Mouse (Mus musculus): ENCODE results near the gene Nr6a1. TPM values are rescaled to one million over a fixed set of nuclear protein-coding genes. Genes with fewer than 3 reads are reported as not detected.

Gene Nr6a1
- polyA plus RNA-seq, 1 experiment from 2014 or later: 2.0 TPM

DNA sequence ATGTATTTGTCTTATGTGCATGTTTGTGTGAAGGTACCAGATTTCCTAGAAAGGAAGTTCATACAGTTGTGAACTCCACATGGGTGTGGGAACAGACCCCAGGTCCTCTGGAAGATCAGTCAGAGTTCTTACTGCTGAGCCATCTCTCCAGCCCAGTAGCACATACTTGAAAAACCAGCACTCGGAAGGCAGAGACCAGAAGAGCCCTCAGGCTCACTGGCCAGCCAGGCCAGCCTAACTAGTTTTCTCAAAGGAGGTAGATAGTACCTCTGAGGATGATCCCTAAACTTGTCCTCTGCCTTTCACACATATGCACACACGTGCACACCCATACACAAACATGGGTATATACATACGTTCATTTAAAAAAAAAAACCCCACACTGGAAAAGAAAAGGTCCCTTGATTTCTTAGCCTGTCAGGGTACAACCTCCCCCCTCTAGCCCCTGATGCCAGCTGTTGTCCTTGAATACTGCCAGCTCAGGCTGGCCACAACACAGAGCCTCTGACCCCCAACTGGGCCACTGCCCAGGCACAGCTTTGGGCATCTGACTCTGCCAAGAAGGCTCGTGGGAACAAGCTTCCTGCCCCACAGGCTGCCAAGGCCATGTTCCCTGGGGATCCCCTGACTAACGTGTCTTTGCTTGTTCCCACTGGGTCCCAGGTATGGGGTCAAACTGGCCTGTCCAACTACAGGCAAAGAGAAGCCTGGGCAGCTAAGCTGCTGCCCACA is 25.8 kb upstream of the Nr6a1 start:
- no peak for ATAC-seq
- Histone ChIP-seq H3K36me3 (no peaks in the 10 kb centered on the region), H3K4me2 (replicated peaks) (no peak overlapping the region), H3K4me1 (replicated peaks) (no peaks in the 10 kb centered on the region), H3K9ac (replicated peaks) (no peak overlapping the region), H3K27ac (no peak overlapping the region), H3K9me3 (no peaks in the 10 kb centered on the region), H3K27me3 (no peaks in the 10 kb centered on the region), H3K4me3 (replicated peaks) (no peak overlapping the region)
- WGBS: 83% methylated on average over 5 of the region's 5 CpGs

DNA sequence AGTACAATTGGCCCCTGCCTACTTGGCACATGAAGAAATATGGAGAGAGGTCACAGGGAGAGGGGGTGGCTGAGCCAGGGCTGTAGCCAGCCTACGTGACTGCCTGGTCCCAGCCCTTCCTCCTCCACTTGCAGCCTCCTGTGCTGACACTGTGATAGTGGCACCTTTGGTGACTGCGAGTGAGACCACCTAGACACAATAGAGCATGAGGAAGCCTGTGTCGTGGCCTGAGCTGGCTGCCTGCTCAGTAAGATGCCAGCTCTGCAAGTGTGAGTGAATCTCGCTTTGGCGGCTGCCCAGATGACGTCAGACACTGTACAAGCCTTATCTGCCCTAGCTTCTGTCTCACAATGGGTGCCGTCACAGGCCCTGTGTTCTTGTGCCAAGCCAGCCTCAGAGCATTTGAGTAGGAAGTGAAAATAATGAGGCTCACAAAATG is 22.8 kb upstream of the Nr6a1 start:
- Histone ChIP-seq H3K4me3 (replicated peaks) (no peak overlapping the region), H3K9me3 (no peaks in the 10 kb centered on the region), H3K36me3 (no peaks in the 10 kb centered on the region), H3K9ac (replicated peaks) (no peak overlapping the region), H3K27me3 (no peaks in the 10 kb centered on the region), H3K4me2 (replicated peaks) (no peak overlapping the region), H3K27ac (no peak overlapping the region), H3K4me1 (replicated peaks) (no peaks in the 10 kb centered on the region)
- 80% methylated on average over 7 of the region's 7 CpGs for WGBS
- peak; percentile 74 for ATAC-seq

DNA sequence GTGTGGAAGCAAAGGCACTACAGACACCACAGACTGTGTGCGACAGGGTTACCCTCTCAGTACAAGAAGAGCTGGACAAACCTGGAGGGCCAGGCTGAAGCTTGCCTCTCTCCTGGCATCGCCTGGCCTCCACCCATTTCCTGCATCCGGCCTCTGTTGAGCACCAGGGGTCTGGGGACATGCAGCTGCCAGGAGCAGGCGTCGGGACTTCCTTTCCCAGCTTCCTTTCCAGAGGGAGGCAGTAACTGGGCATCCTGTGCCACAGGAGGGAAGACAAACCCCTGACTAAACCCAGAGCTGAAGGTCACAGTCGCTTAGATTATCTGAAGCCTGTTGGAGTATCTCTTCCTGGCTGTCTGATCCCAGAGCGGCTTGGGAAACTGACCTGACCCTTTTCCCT is 20.1 kb upstream of the Nr6a1 start:
- Histone ChIP-seq H3K4me3 (replicated peaks) (no peak overlapping the region), H3K4me1 (replicated peaks) (no peaks in the 10 kb centered on the region), H3K9me3 (no peaks in the 10 kb centered on the region), H3K4me2 (replicated peaks) (no peak overlapping the region), H3K36me3 (no peaks in the 10 kb centered on the region), H3K9ac (replicated peaks) (no peak overlapping the region), H3K27me3 (no peaks in the 10 kb centered on the region), H3K27ac (no peak overlapping the region)
- no peak for ATAC-seq
- 82% methylated on average over 7 of the region's 7 CpGs for WGBS

GRCm38 (mm10) chr2:38944460-38945161 is 17.1 kb upstream of the Nr6a1 start:
- no peak for ATAC-seq
- Histone ChIP-seq H3K27ac (no peak overlapping the region), H3K9me3 (no peaks in the 10 kb centered on the region), H3K4me2 (replicated peaks) (no peak overlapping the region), H3K4me1 (replicated peaks) (no peaks in the 10 kb centered on the region), H3K4me3 (replicated peaks) (no peak overlapping the region), H3K27me3 (no peaks in the 10 kb centered on the region), H3K9ac (replicated peaks) (no peak overlapping the region), H3K36me3 (no peaks in the 10 kb centered on the region)
- 87% methylated on average over 3 of the region's 3 CpGs for whole genome bisulfite sequencing

DNA sequence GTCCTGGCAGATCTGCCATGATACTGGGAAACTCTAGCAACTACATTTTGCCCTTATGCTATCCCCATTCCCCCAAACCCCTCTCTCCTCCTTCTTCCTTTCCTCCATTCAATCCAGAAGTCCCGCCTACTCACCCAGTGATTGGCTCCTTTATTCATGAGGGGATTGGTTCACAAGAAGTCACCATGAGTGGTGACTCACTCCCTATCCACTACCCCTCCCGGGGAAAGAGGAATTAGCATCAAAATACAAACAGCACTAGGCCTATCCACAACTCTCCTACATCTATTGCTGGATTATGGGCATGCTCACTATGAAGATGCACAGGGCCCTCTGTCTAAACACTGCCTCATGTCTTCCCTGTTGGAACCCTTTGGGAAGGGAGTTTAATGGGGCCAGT is 16.5 kb upstream of the Nr6a1 start:
- Histone ChIP-seq H3K4me2 (replicated peaks) (no peak overlapping the region), H3K4me1 (replicated peaks) (no peaks in the 10 kb centered on the region), H3K9ac (replicated peaks) (no peak overlapping the region), H3K27me3 (no peaks in the 10 kb centered on the region), H3K4me3 (replicated peaks) (no peak overlapping the region), H3K36me3 (no peaks in the 10 kb centered on the region), H3K9me3 (no peaks in the 10 kb centered on the region), H3K27ac (no peak overlapping the region)
- no peak for ATAC-seq
- 47% methylated on average over 2 of the region's 2 CpGs for WGBS

DNA sequence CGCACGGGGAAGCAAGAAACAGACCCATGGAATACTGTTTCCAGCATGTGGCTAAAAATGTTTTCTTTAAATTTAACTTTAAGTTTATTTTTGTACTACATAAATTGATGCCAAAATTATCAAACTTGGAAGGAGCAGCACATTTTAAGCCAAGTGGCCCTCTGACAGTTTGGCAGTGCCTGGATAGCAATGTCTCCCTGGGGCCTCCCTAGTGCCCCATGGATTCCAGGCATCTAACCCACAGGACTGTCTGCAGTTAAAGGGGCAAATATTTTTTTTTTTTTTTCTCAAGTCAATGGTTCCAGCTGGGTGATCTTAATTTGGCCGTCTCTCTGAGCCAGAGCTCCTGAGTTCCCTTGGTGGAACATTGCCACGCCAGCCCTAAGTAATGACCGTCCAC is 15.7 kb upstream of the Nr6a1 start:
- Histone ChIP-seq H3K36me3 (no peaks in the 10 kb centered on the region), H3K27me3 (no peaks in the 10 kb centered on the region), H3K4me1 (replicated peaks) (no peaks in the 10 kb centered on the region), H3K27ac (no peak overlapping the region), H3K4me3 (replicated peaks) (no peak overlapping the region), H3K9me3 (no peaks in the 10 kb centered on the region), H3K4me2 (replicated peaks) (no peak overlapping the region), H3K9ac (replicated peaks) (no peak overlapping the region)
- no peak for ATAC-seq
- WGBS: 89% methylated on average over 5 of the region's 5 CpGs

DNA sequence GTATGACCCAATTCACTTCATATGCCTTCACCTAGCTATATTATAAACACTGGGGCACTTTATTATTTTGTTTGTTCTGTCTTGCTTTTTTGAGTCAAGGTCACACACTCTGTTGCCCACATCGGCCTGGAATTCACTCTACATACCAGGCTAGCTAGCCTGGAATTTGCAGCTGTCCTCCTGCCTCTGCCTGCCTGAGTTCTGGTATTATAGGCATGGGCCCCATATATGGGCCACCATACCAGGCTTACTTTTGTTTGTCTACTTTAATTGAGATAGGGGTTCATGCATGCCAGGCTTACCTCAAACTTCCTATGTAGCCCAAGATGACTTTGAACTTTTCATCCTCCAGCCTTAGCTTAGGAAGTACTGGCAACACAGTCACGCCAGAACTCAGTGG is 14.4 kb upstream of the Nr6a1 start:
- H3K27ac ChIP-seq: no peak overlapping the region
- no peak for ATAC-seq
- no peaks in the 10 kb centered on the region for H3K36me3 ChIP-seq
- no peaks in the 10 kb centered on the region for H3K9me3 ChIP-seq
- WGBS: 89% methylated on average over 2 of the region's 2 CpGs
- no peaks in the 10 kb centered on the region for H3K4me1 ChIP-seq (replicated peaks)
- no peak overlapping the region for H3K4me2 ChIP-seq (replicated peaks)
- H3K27me3 ChIP-seq: no peaks in the 10 kb centered on the region
- H3K9ac ChIP-seq (replicated peaks): no peak overlapping the region
- H3K4me3 ChIP-seq (replicated peaks): no peak overlapping the region

DNA sequence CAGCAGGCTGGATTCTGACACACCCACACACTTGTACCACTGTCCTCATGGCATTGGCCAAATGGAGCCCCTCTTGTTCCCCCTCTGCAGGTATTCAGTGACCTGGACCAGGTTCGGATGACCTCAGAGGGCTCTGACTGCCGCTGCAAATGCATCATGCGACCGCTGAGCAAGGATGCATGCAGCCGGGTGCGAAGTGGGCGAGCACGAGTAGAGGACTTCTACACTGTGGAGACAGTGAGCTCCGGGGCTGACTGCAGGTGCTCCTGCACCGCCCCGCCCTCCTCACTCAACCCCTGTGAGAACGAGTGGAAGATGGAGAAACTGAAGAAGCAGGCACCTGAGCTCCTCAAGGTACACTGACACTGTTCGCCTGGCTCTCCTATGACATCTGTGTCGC is 13.9 kb upstream of the Nr6a1 start:
- 89% methylated on average over 14 of the region's 14 CpGs for WGBS

GRCm38 (mm10) chr2:38939047-38939446 is 11.6 kb upstream of the Nr6a1 start:
- Histone ChIP-seq H3K36me3 (no peaks in the 10 kb centered on the region), H3K4me1 (replicated peaks) (peaks cover 12% of the 10 kb centered on the region), H3K4me2 (replicated peaks) (no peak overlapping the region), H3K9ac (replicated peaks) (no peak overlapping the region), H3K27me3 (no peaks in the 10 kb centered on the region), H3K9me3 (no peaks in the 10 kb centered on the region), H3K4me3 (replicated peaks) (no peak overlapping the region), H3K27ac (no peak overlapping the region)
- no peak for ATAC-seq
- WGBS: 58% methylated on average over 2 of the region's 2 CpGs

More for the DNA sequence above, 13.9 kb upstream of the Nr6a1 start:
- Histone ChIP-seq H3K4me3 (replicated peaks) (no peak overlapping the region), H3K4me2 (replicated peaks) (no peak overlapping the region), H3K36me3 (no peaks in the 10 kb centered on the region), H3K27me3 (no peaks in the 10 kb centered on the region), H3K9ac (replicated peaks) (no peak overlapping the region), H3K27ac (no peak overlapping the region), H3K4me1 (replicated peaks) (no peaks in the 10 kb centered on the region), H3K9me3 (no peaks in the 10 kb centered on the region)
- ATAC-seq: no peak

DNA sequence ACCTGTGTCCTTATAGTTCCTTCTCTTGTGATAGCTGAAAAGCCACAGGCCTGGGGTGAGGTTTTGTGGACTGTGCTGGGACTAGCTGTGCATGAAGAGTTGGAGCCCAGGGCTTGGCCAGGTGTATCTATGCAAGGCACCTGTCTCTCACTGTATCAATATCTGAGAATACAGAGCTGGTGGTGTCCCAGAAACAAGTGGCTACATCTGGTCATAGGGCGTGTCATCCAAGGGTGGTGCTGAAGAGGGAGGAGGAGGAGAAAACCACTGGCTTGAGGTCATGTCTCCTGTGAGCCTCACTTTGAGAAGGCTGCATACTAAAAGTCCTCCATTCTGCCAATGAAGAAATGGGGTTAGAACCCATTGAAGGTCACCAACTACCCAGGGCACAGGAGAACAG is 10.5 kb upstream of the Nr6a1 start:
- Histone ChIP-seq H3K36me3 (no peaks in the 10 kb centered on the region), H3K4me1 (replicated peaks) (peaks cover 15% of the 10 kb centered on the region), H3K27me3 (no peaks in the 10 kb centered on the region), H3K27ac (no peak overlapping the region), H3K4me2 (replicated peaks) (no peak overlapping the region), H3K9ac (replicated peaks) (no peak overlapping the region), H3K9me3 (no peaks in the 10 kb centered on the region), H3K4me3 (replicated peaks) (no peak overlapping the region)
- 83% methylated on average over 1 of the region's 1 CpGs for WGBS
- ATAC-seq: no peak

- Histone ChIP-seq H3K4me2 (replicated peaks) (no peak overlapping the region), H3K4me1 (replicated peaks) (peaks cover 15% of the 10 kb centered on the region), H3K36me3 (no peaks in the 10 kb centered on the region), H3K9ac (replicated peaks) (no peak overlapping the region), H3K4me3 (replicated peaks) (no peak overlapping the region), H3K27ac (no peak overlapping the region), H3K9me3 (no peaks in the 10 kb centered on the region), H3K27me3 (no peaks in the 10 kb centered on the region)
- WGBS: 64% methylated on average over 3 of the region's 3 CpGs
- ATAC-seq: no peak
Observed at GRCm38 (mm10) chr2:38937396-38937795, 9.9 kb upstream of the Nr6a1 start.

DNA sequence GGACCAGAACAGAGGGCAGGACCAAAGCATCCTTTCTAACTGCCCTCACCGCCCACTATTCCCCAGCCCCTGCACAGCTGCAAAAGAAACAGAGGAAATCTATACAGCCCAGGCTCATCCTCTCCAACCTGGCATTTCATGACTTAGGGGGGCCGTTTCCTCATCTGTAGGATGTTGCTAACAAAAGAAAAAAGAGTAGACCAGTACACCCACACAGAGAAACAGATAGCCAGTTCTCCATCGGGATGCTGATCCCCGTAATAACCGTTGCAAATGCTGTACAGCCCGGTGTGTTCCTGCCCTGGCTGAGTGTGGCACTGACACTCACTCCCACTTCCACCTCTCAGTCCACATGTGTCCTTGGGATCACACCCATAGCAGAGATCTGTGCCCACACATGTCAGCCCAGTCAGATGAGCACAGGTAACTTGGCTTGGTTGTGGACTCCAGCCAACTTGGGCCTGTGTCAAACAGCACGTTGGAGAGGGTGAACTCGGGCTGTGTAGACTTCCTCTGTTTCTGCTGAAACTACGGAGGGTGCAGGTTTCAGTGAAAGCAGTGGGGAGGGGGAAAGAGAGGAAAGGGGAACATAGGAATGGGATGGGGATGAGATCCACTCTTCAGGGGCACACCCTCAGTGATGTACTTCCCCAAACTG is 9.4 kb upstream of the Nr6a1 start:
- H3K9me3 ChIP-seq: no peaks in the 10 kb centered on the region
- 74% methylated on average over 9 of the region's 9 CpGs for WGBS
- no peaks in the 10 kb centered on the region for H3K36me3 ChIP-seq
- H3K27ac ChIP-seq: no peak overlapping the region
- no peak overlapping the region for H3K4me3 ChIP-seq (replicated peaks)
- H3K27me3 ChIP-seq: peaks cover 5% of the 10 kb centered on the region; the same call in 1 of the 2 replicates
- H3K4me1 ChIP-seq (replicated peaks): peaks cover 19% of the 10 kb centered on the region
- H3K9ac ChIP-seq (replicated peaks): no peak overlapping the region
- H3K4me2 ChIP-seq (replicated peaks): no peak overlapping the region
- ATAC-seq: no peak
